19 mouse cellular contexts compared by ENCODE assay signal in genomic region chr4:44044685-44045356, GRCm38 (mm10). TPM values are rescaled to one million over a fixed set of nuclear protein-coding genes. Genes with fewer than 3 reads are reported as not detected.
A peak's percentile ranks its signal among the peaks of the same experiment; 100 is the strongest.
DNase-seq lines count a peak whose midpoint lies in the region; ATAC-seq and TF ChIP-seq lines count a peak whose summit lies in the region.
"Had no signal": no experiment of that assay in that cellular context is flagged by ENCODE, and none has a peak within 500 bp of the region (broad histone marks: within the 10 kb centered on the region; RNA-seq: fewer than 3 reads in every experiment).

No protein-coding gene starts in this region.

- WGBS in midbrain, embryonic 10.5 days: 94% methylated on average over 5 of the region's 5 CpGs

- no peak overlapping the region for H3K27ac ChIP-seq in midbrain, embryonic 10.5 days (replicated peaks)
- H3K27ac ChIP-seq: embryonic facial prominence, embryonic 12.5 days; forebrain, embryonic 15.5 days; hindbrain, embryonic 15.5 days; intestine, embryonic 15.5 days had no signal

- no peak for ATAC-seq in G1E (ENCODE audit: extremely low read depth, insufficient number of reproducible peaks, low FRiP score, poor library complexity, severe bottlenecking)
- ATAC-seq in frontal cortex, adult (ENCODE audit: low TSS enrichment): no peak
- ATAC-seq in megakaryocyte-erythroid progenitor cell, adult 5-6 weeks (replicated peaks; ENCODE audit: low FRiP score, low TSS enrichment, poor library complexity, severe bottlenecking): no peak
- ATAC-seq: forebrain, embryonic 15.5 days; intestine, embryonic 15.5 days had no signal

- TF ChIP-seq CTCF in G1E (IDR thresholded peaks at IDR 0.05; ENCODE audit: low read depth, low read length): no peak

- H3K36me3 ChIP-seq in G1E (replicated peaks): peaks cover 83% of the 10 kb centered on the region
- H3K36me3 ChIP-seq in midbrain, embryonic 10.5 days: peaks cover 29% of the 10 kb centered on the region

- DNase-seq in 416B (ENCODE audit: low read depth): peak; percentile 34
- DNase-seq in CD4-positive helper T cell, adult 2 months (ENCODE audit: low read depth, low spot score): peak; percentile 77
- no peak for DNase-seq in G1E (ENCODE audit: low spot score)
- peak; percentile 83 for DNase-seq in induced T-regulatory cell, adult 2 months (ENCODE audit: low read depth)
- no peak for DNase-seq in midbrain, embryonic 10.5 days (ENCODE audit: low spot score)
- DNase-seq in adipocyte (ENCODE audit: low spot score): no peak
- DNase-seq: adrenal gland, adult 8-10 months; adrenal gland, postnatal 36 days; B cell, adult 2 months; cerebellum, adult 8-10 months; cerebellum, postnatal 14 days; gastrocnemius, postnatal 14 days had no signal

- H3K9me3 ChIP-seq in G1E (replicated peaks): no peaks in the 10 kb centered on the region
- H3K9me3 ChIP-seq in midbrain, embryonic 10.5 days (replicated peaks): no peaks in the 10 kb centered on the region
- H3K9me3 ChIP-seq: embryonic facial prominence, embryonic 12.5 days; forebrain, embryonic 15.5 days; heart, embryonic 12.5 days; hindbrain, embryonic 15.5 days; intestine, embryonic 15.5 days had no signal

- peaks cover 2% of the 10 kb centered on the region; the same call in 1 of the 2 replicates for H3K4me1 ChIP-seq in G1E (ENCODE audit: insufficient read depth, low read depth, low read length)
- H3K4me1 ChIP-seq in midbrain, embryonic 10.5 days: no peaks in the 10 kb centered on the region
- H3K4me1 ChIP-seq: embryonic facial prominence, embryonic 12.5 days; forebrain, embryonic 15.5 days; heart, embryonic 12.5 days; hindbrain, embryonic 15.5 days; intestine, embryonic 15.5 days had no signal

- H3K27me3 ChIP-seq in G1E (ENCODE audit: insufficient read depth, low read length): no peaks in the 10 kb centered on the region
- H3K27me3 ChIP-seq in midbrain, embryonic 10.5 days (ENCODE audit: low read depth, poor library complexity, severe bottlenecking): peaks cover 54% of the 10 kb centered on the region
- H3K27me3 ChIP-seq: embryonic facial prominence, embryonic 12.5 days; forebrain, embryonic 15.5 days; heart, embryonic 12.5 days; hindbrain, embryonic 15.5 days; intestine, embryonic 15.5 days had no signal

- H3K4me3 ChIP-seq in G1E (ENCODE audit: low read depth, low read length): 0 out of 2 replicates have a peak overlapping the region, but pooled peaks have one; percentile 7
- H3K4me3 ChIP-seq in midbrain, embryonic 10.5 days: no peak overlapping the region
- H3K4me3 ChIP-seq: embryonic facial prominence, embryonic 12.5 days; forebrain, embryonic 15.5 days; heart, embryonic 12.5 days; hindbrain, embryonic 15.5 days; intestine, embryonic 15.5 days had no signal

RNA-seq across cellular contexts. Expression of gene Gne, which starts 39.2 kb away (rescaled TPM):
- total RNA-seq in G1E (2014; fragmentation: Nextera tagmentation) (41.5 and 42.6 TPM in 2 replicates), G1E (2017) (17.9 and 18.1 TPM in 2 replicates)
- 35.3 and 40.9 TPM in 2 replicates for polyA plus RNA-seq in G1E (2012)
- polyA plus RNA-seq in midbrain, embryonic 10.5 days (2016; fragmentation: Nextera tagmentation; extraction: Ambion mirVana): 14.5 and 17.6 TPM in 2 replicates
- total RNA-seq in megakaryocyte-erythroid progenitor cell, adult 5-6 weeks (2014; fragmentation: Nextera tagmentation): 38.3 and 48.9 TPM in 2 replicates
- total RNA-seq in megakaryocyte-erythroid progenitor cell, adult 5-6 weeks (2017): 35.4 and 42.6 TPM in 2 replicates

RNA-seq across cellular contexts. Expression of gene Clta, which starts 40.6 kb away (rescaled TPM):
- total RNA-seq in G1E (2014; fragmentation: Nextera tagmentation): 108 and 132 TPM in 2 replicates
- total RNA-seq in G1E (2017): 483 and 581 TPM in 2 replicates
- polyA plus RNA-seq in G1E (2012): 437 and 460 TPM in 2 replicates
- 187 and 190 TPM in 2 replicates for polyA plus RNA-seq in midbrain, embryonic 10.5 days (2016; fragmentation: Nextera tagmentation; extraction: Ambion mirVana)
- total RNA-seq in megakaryocyte-erythroid progenitor cell, adult 5-6 weeks (2014; fragmentation: Nextera tagmentation): 198 and 217 TPM in 2 replicates
- 368 and 393 TPM in 2 replicates for total RNA-seq in megakaryocyte-erythroid progenitor cell, adult 5-6 weeks (2017)

Comparison
In these comparisons a context has a peak if more than half of its experiments do, and no peak if none do; other contexts are left out.
1. DNase-seq: peak in 416B (single experiment), CD4-positive helper T cell, adult 2 months (single experiment) and induced T-regulatory cell, adult 2 months (single experiment); none in G1E (single experiment), midbrain, embryonic 10.5 days (single experiment) and adipocyte (single experiment).